Mouse (Mus musculus) stomach, embryonic 14.5 days (tissue): Measurements from ENCODE around the gene 4932415D10Rik. TPM values are rescaled to one million over a fixed set of nuclear protein-coding genes. Genes with fewer than 3 reads are reported as not detected.

ENCODE experiments used
- ATAC-seq: fragments of 200-750 bp; cut with Nextera tagmentation; 2 replicates; pipeline ENCODE4 v1.8.0; 2017; ENCODE audit warnings: low read depth, moderate TSS enrichment; ENCODE audit not compliant: insufficient number of reproducible peaks, insufficient read depth, low FRiP score
- H3K27ac ChIP-seq: fragments of 300-500 bp; sonication (generic); 2 replicates; pipeline ENCODE4 v1.5.1; 2014; ENCODE audit warnings: mild to moderate bottlenecking, low read length, moderate library complexity, mixed read lengths
- H3K27me3 ChIP-seq: fragments of 300-500 bp; sonication (generic); 2 replicates; pipeline ENCODE4 v1.6.1; 2014; ENCODE audit warnings: low read length, control low read depth, mixed read lengths; ENCODE audit not compliant: control insufficient read depth, insufficient read depth
- H3K36me3 ChIP-seq: fragments of 300-500 bp; sonication (generic); 2 replicates; pipeline ENCODE4 v1.6.1; 2014; ENCODE audit warnings: mild to moderate bottlenecking, control low read depth, low read length, moderate library complexity, mixed read lengths; ENCODE audit not compliant: control insufficient read depth, insufficient read depth
- H3K4me1 ChIP-seq: fragments of 300-500 bp; sonication (generic); 2 replicates; pipeline ENCODE4 v1.6.1; 2014; ENCODE audit warnings: low read length, control low read depth, mixed read lengths; ENCODE audit not compliant: control insufficient read depth, insufficient read depth
- H3K4me2 ChIP-seq: fragments of 300-500 bp; sonication (generic); replicated peaks from 2 replicates; pipeline ENCODE4 v1.6.1; 2014; ENCODE audit warnings: low read depth, low read length, control low read depth
- H3K4me3 ChIP-seq: fragments of 300-500 bp; sonication (generic); 2 replicates; pipeline ENCODE4 v1.5.1; 2014; ENCODE audit warnings: low read depth, low read length, control low read depth
- H3K9ac ChIP-seq: fragments of 300-500 bp; sonication (generic); replicated peaks from 2 replicates; pipeline ENCODE4 v1.6.1; 2014; ENCODE audit warnings: low read depth, mild to moderate bottlenecking, control low read depth, low read length, moderate library complexity, mixed read lengths
- H3K9me3 ChIP-seq: fragments of 300-500 bp; sonication (generic); 2 replicates; pipeline ENCODE4 v1.6.1; 2016; ENCODE audit warnings: low read depth, low read length, control low read depth; ENCODE audit not compliant: control insufficient read depth
- WGBS: fragments of 180-500 bp; shearing (Covaris S2); extraction: QIAGEN DNeasy Blood & Tissue Kit; methylation state at CpG from one replicate; pipeline ENCODE4 v1.1.7; 2014; 5-methylcytosine and 5-hydroxymethylcytosine counted together
- polyA plus RNA-seq: library from polyadenylated mRNA; unstranded; fragments of >200 nt; fragmentation: Nextera tagmentation; extraction: Ambion mirVana; gene quantifications from 2 replicates; pipeline ENCODE4 v1.2.1, GENCODE M21; 2014

Gene 4932415D10Rik
- polyA plus RNA-seq, 1 experiment from 2014 or later: not detected

DNA sequence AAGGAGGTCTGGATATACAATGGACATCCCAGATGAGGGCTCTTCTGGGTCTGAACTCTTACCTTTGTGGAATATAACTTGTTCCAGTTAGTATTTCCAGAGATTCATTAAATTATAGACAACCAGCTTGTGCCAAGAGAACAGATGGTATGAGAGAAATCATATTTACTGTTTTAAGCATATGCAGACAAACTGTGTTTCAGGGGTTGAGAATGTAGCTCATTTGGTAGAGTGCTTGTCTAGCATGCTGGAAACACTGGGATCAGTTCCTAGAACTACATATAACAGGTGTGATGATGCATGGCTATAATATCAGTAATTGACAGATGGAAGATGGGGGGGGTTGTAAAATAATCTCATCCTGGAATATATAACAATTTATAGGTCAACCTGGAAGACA, 71.4 kb downstream of the 4932415D10Rik start:
- Histone ChIP-seq H3K4me3 (no peak overlapping the region), H3K36me3 (no peaks in the 10 kb centered on the region), H3K27ac (no peak overlapping the region), H3K4me2 (no peak overlapping the region), H3K4me1 (no peaks in the 10 kb centered on the region), H3K27me3 (no peaks in the 10 kb centered on the region), H3K9ac (no peak overlapping the region), H3K9me3 (no peaks in the 10 kb centered on the region)
- no peak for ATAC-seq

DNA sequence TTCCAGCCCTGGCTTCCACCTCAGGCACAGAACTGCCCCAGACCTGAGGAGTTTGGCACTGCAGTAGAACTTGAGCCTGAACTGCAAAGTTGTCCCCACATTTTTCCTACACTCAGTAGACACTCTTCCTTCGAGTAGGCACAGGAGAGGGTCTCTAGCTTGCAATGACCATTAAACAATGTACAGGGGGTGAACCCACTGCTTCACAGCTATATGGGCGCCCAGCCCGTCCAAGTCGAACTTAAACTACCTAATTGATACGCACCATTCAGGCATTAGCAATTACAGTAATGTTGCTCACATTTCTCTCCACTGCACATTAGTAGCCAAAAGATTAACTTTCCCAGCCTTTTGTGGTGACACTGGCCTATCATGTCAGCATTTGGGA, 75.0 kb downstream of the 4932415D10Rik start:
- peaks cover 5% of the 10 kb centered on the region; the same call in 1 of the 2 replicates for H3K9me3 ChIP-seq
- peak overlapping the region; percentile 73 for H3K4me2 ChIP-seq
- no peak overlapping the region for H3K27ac ChIP-seq
- no peak for ATAC-seq
- no peak overlapping the region for H3K9ac ChIP-seq
- 74% methylated on average over 5 of the region's 5 CpGs for WGBS
- peak overlapping the region; percentile 81 for H3K4me3 ChIP-seq
- no peaks in the 10 kb centered on the region for H3K4me1 ChIP-seq
- no peaks in the 10 kb centered on the region for H3K27me3 ChIP-seq
- H3K36me3 ChIP-seq: no peaks in the 10 kb centered on the region

DNA sequence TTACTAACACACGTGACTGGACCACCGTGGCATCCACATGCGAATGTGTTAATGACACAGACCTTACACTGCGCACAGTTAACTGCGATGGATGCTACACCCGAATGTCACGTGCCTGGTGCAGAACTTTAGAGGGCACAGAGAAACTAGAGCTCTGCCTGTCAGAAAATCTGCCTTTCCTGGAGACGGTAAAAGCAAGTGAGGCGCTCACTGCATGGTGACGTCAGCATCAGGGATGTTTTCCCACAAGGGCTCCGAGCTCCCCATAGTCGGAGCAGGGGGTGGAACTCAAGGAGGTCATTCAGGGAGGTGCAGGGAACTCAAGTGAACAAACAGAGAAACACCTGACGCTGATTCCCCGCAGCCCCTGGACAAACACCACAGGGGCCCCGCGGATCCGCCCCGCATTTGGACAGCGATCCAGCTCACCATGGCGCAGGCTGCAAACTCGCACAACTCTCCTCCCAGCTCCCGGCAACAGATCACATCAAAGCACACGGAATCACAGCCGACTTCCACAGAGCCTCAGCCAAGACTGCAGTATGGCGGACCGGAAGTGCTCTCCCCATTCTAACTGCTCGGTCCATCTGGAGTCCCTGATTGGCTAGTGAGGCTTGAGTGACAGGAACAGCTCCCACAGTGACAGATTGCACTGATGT, 75.5 kb downstream of the 4932415D10Rik start, which contains the start of gene Zfp938:
TSS of gene Zfp938 (minus strand) at position 539 of the 659 bp plus-strand sequence.
- peak within 1 kb of the TSS; percentile 80; the same call in 1 of the 2 replicates for H3K27ac ChIP-seq
- H3K9me3 ChIP-seq: peaks cover 6% of the 10 kb centered on the region; the same call in 1 of the 2 replicates
- H3K4me1 ChIP-seq: no peaks in the 10 kb centered on the region
- no peaks in the 10 kb centered on the region for H3K27me3 ChIP-seq
- H3K36me3 ChIP-seq: no peaks in the 10 kb centered on the region
- ATAC-seq: peak; percentile 99
- WGBS: 1% methylated on average over 27 of the region's 27 CpGs
- peak within 1 kb of the TSS; percentile 77 for H3K9ac ChIP-seq
- peak within 1 kb of the TSS; percentile 73 for H3K4me2 ChIP-seq
- peak within 1 kb of the TSS; percentile 81 for H3K4me3 ChIP-seq

Other genes starting within 250 kb of the 4932415D10Rik start
- gene BC024063, start 233.2 kb downstream of the 4932415D10Rik start, polyA plus RNA-seq: 6.0 and 8.4 TPM in 2 replicates
- gene AU041133, start 188.6 kb downstream of the 4932415D10Rik start, polyA plus RNA-seq: 7.7 and 10.5 TPM in 2 replicates
- 16.6 and 17.0 TPM in 2 replicates for gene Zfp938, start 75.3 kb downstream of the 4932415D10Rik start, polyA plus RNA-seq
- gene Gm4924, start 37.7 kb upstream of the 4932415D10Rik start, polyA plus RNA-seq: 11.1 and 13.4 TPM in 2 replicates
- not detected in 2 replicates for gene Gm1553, start 176.0 kb upstream of the 4932415D10Rik start, polyA plus RNA-seq